Mouse (Mus musculus): ENCODE data around the gene Dbr1. TPM values are rescaled to one million over a fixed set of nuclear protein-coding genes. Genes with fewer than 3 reads are reported as not detected.

Gene Dbr1
- total RNA-seq, 2 experiments from 2014 or later: 10.7 to 11.5 TPM

DNA sequence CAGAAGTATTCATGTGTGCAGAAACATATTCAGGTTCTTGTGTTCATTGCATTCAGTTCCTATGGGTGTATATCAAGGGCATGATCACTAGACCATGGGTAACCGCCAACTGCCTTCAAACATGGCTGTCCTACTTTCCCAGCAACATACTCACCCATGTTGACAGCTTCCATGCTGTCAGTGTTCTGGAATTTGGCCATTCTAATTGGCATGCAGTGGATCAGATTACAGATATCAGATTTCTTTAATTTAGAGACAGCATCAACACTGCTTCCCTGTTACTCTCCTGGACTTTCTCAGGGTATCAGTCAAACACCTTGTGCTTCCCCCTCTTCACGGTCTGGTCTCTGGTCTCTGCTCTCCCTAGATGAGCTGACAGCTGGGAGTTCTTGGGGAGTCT, 28.0 kb downstream of the Dbr1 start:
- intact Hi-C loops (cut with DNase I): no loop called here
- no peak for DNase-seq (ENCODE audit: low spot score in 2 of 2)

GRCm38 (mm10) chr9:99612202-99612601, 36.6 kb downstream of the Dbr1 start, which contains the start of gene A4gnt:
A4gnt (plus strand) TSS chr9:99612502.
- intact Hi-C loops (cut with DNase I): no loop called here
- DNase-seq (ENCODE audit: low spot score in 2 of 2): no peak

GRCm38 (mm10) chr9:99619688-99620087, 44.1 kb downstream of the Dbr1 start:
- intact Hi-C loops (cut with DNase I): no loop called here
- DNase-seq (ENCODE audit: low spot score in 2 of 2): no peak

DNA sequence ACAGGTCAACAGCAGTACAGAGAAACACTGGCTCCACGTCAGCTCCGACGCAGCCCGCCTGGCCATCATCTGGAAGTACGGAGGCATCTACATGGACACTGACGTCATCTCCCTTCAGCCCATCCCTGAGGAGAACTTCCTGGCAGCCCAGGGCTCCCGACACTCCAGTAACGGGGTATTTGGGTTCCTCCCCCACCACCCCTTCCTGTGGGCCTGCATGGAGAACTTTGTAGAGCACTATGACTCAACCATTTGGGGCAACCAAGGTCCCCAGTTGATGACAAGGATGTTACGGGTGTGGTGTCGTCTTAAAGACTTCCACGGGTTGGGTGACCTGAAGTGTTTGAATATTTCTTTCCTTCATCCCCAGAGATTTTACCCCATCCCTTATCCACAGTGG, 44.6 kb downstream of the Dbr1 start:
- DNase-seq (ENCODE audit: low spot score in 2 of 2): no peak
- intact Hi-C loops (cut with DNase I): no loop called here

DNA sequence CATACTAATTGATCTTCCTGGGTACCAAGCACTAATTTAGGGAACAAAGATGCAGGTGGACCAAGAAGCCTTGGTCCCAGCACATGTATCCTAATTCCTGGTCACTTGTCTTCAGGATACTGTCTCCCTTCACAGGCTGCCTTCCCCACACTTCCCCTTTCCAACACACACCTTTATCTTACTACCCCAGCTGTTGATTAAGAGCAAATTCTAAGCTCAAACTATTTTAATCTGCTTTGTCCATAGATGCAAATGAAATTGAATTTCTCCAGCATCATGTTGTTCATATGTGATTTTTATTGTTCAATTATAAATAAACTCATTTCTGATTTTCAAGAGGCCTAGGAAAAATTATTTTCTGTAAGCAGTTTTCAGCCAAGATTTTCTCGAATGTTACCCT, 46.4 kb downstream of the Dbr1 start:
- intact Hi-C loops (cut with DNase I): no loop called here

GRCm38 (mm10) chr9:99622966-99623365, 47.4 kb downstream of the Dbr1 start:
- no peak for DNase-seq (ENCODE audit: low spot score in 2 of 2)
- intact Hi-C loops (cut with DNase I): no loop called here

More for the DNA sequence above, 46.4 kb downstream of the Dbr1 start:
- no peak for DNase-seq (ENCODE audit: low spot score in 2 of 2)

GRCm38 (mm10) chr9:99624117-99624516, 48.5 kb downstream of the Dbr1 start:
- no peak for DNase-seq (ENCODE audit: low spot score in 2 of 2)
- intact Hi-C loops (cut with DNase I): no loop called here

DNA sequence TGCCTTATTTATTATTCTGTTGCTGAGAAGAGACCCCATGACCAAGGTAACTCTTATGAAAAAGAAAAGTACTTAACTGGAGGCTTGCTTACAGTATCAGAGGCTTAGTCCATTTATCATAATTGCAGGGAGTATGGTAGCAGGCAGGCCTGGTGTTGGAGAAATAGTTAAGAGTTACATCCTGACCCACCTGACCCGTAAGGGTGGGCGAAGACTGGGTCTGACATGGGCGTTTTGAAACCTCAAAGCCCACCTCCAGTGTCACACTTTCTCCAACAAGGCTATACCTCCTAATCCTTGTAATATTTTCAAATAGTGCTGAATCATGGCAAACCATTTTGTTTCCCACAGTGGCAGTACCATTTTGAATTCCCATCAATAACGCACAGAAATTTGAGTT, 53.0 kb downstream of the Dbr1 start:
- intact Hi-C loops (cut with DNase I): no loop called here
- no peak for DNase-seq (ENCODE audit: low spot score in 2 of 2)

GRCm38 (mm10) chr9:99629281-99630011, 53.8 kb downstream of the Dbr1 start, which contains the start of gene Dzip1l:
Dzip1l (plus strand) TSS chr9:99629496.
- intact Hi-C loops (cut with DNase I): loop anchor here (5.0 kb wide), 1 partner anchor 42 kb away; no protein-coding TSS in a partner anchor
- peak; percentile 79 to 80 for DNase-seq (ENCODE audit: low spot score in 2 of 2)

DNA sequence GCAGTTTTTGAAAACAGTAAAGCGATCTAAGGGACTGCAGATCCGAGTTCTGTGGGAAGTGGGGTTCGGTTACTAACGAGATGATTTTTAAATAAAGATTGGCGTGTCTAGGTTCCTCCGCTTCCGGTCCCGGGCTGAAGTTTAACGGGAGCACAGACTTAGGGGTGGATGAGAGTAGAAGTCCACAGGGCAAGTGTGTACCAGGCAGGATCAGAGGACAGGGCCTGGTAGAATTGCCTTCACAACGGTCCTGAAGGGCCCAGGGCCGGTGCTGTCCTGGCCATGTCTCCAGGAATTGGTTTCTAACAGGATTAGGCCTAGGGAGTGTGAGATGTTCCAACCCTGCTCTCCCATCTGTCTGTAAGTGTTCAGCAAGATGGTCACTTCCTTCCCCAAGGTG, 54.5 kb downstream of the Dbr1 start:
- DNase-seq (ENCODE audit: low spot score in 2 of 2): no peak
- intact Hi-C loops (cut with DNase I): loop anchor here (5.0 kb wide), 1 partner anchor 43 kb away; no protein-coding TSS in a partner anchor

- peak; percentile 30 to 49 for DNase-seq (ENCODE audit: low spot score in 2 of 2)
- intact Hi-C loops (cut with DNase I): loop anchor here (5.0 kb wide), 1 partner anchor 43 kb away; no protein-coding TSS in a partner anchor
These were observed 55.0 kb downstream of the Dbr1 start for GRCm38 (mm10) chr9:99630528-99631125.

DNA sequence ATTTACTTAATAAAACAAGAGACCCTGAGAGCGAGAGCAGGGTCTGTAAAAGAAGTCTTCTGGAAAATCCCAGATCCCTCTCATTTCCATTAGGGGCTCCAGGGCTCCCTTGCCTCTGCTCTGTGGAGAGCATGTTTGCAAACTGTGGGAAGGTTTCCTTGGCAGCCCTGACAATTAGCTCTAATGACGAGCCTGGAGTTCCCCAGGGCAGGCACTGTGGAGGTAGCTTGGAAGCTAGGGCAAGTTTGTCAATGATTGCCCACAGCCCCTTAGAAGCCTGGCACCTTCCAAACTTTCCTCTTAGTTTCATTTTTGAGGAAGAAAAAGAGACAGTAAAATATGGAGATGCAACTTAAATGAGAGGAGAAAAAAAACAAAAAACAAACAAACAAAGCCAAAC, 56.2 kb downstream of the Dbr1 start:
- peak in 1 of 2 experiments; percentile 36 for DNase-seq (ENCODE audit: low spot score in 2 of 2)
- intact Hi-C loops (cut with DNase I): loop anchor here (5.0 kb wide), 1 partner anchor 44 kb away; no protein-coding TSS in a partner anchor

GRCm38 (mm10) chr9:99632264-99632663, 56.7 kb downstream of the Dbr1 start:
- no peak for DNase-seq (ENCODE audit: low spot score in 2 of 2)
- intact Hi-C loops (cut with DNase I): loop anchor here (5.0 kb wide), 1 partner anchor 45 kb away; no protein-coding TSS in a partner anchor

Other genes with a start within 250 kb of the Dbr1 start
- 1 to 10 TPM in 1 of 2 experiments, under 1 TPM in 1; 0.59 to 1.1 TPM for gene Esyt3, start 217.2 kb upstream of the Dbr1 start, total RNA-seq (2021)
- gene Mras, start 138.4 kb upstream of the Dbr1 start, total RNA-seq (2021): 100 to 1,000 TPM; 146 to 154 TPM
- not detected for gene Nme9, start 124.3 kb upstream of the Dbr1 start, total RNA-seq (2021)
- 10 to 100 TPM; 51.2 to 54.6 TPM for gene Armc8, start 6.9 kb upstream of the Dbr1 start, total RNA-seq (2021)
- not detected for gene A4gnt, start 36.7 kb downstream of the Dbr1 start, total RNA-seq (2021)
- 10 to 100 TPM; 23.8 to 32.3 TPM for gene Dzip1l, start 53.7 kb downstream of the Dbr1 start, total RNA-seq (2021)
- not detected for gene Cldn18, start 141.5 kb downstream of the Dbr1 start, total RNA-seq (2021)